Mouse (Mus musculus) heart, postnatal 0 days (tissue): ENCODE measurements at regions not wholly inside any gene's neighbourhood (a gene's known extent, or its start where the extent isn't known, plus 50 kb on each side); places are given as distances from the start of the nearest gene placed in this dataset.

ENCODE experiments used
- CTCF ChIP-seq: IDR thresholded peaks from 2 replicates; pipeline ENCODE4 v1.5.1; 2016; ENCODE audit warnings: antibody characterized with exemption, control low read depth, low read depth
- EP300 ChIP-seq: IDR thresholded peaks from 2 replicates; pipeline ENCODE4 v1.6.1; 2016; ENCODE audit warnings: antibody characterized with exemption, low read depth

DNA sequence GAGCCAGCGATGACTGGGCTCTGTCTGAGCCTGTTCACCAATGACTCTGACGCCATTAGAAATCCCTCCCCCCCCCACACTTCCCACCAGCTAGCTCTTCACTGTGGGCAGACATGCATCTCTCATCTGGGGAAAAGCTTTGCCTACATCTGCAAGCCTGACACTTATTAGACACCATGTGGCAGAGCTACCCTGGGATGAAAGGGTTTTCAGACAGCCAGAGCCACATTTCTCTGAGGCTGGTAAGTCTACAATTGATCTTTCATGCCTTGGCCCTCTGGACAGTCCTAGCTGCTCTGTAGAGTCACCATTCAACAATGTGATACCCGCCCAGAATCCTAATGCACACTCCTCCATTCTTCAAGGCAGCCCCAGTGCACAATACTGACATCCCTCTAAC lies 72.8 kb upstream of the Rgma start:
- TF ChIP-seq CTCF (no peak), EP300 (no peak)
